Mouse (Mus musculus): ENCODE results near the gene Armc9. TPM values are rescaled to one million over a fixed set of nuclear protein-coding genes. Genes with fewer than 3 reads are reported as not detected.

The Armc9 gene
- polyA plus RNA-seq (2021; fragmentation: Nextera tagmentation) = 26.2 and 29.2 TPM in 2 replicates
- long read RNA-seq, experiment 1, full-length matches to known transcripts = 31 of 48 reads
- long read RNA-seq, experiment 1, partial matches to known transcripts = 4 of 48 reads
- long read RNA-seq, experiment 1, other reads (novel, unspliced or antisense) = 13 of 48 reads
- long read RNA-seq, experiment 2, full-length matches to known transcripts = 187 of 258 reads
- long read RNA-seq, experiment 2, partial matches to known transcripts = 17 of 258 reads
- long read RNA-seq, experiment 2, other reads (novel, unspliced or antisense) = 54 of 258 reads

GRCm38 (mm10) chr1:86154133-86154823, at the start of gene Armc9:
TSS of gene Armc9 (plus strand) at chr1:86154780.

DNA sequence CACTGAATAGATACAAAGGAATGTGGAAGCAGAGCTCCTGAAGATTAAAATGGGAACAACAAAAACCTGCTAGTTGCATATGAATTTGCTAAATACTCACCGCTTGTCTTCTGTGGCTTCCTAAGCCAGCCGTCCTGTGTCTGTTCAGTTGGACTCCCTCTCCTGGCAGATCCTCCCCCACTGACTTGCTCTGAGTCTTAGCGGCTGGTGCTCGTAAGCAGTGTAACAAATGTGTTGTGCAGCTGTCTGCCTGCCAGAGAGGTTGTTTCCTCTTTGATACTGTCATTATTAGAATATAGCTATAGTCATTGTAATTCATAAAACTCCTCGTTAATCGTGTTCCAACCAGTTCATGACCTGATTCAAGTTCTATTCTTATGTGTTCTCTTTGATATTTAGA, 42.8 kb upstream of the Armc9 start, which contains the start of gene Htr2b:
Htr2b (minus strand) TSS at position 192 of the 400 bp plus-strand sequence.

DNA sequence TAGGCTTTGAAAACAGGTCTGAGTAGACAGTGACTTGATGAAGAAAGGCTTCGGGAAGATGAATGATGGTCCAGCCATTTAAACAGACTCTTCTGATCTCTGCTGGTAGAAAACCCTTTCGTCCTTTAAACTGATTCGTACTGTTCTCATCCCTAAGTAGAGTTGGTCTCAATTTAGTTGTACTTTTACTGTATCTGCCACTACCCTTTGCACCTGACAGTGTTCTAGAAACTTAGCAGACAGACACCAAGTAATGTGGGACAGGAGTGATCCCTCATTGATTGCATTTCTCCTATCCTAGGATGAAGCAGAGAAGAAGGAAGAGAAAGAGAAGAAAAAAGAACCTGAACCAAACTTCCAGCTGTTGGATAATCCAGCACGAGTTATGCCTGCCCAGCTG, 21.2 kb upstream of the Armc9 start, which contains the start of gene Gm21972:
Gm21972 (plus strand) TSS at position 301 of the 400 bp plus-strand sequence.

GRCm38 (mm10) chr1:86302532-86302931, 148.0 kb downstream of the Armc9 start, which contains the start of gene B3gnt7:
TSS of gene B3gnt7 (plus strand) at chr1:86302832.

Other genes starting within 250 kb of the Armc9 start
- 4.4 and 5.0 TPM in 2 replicates for gene 4933407L21Rik, start 226.3 kb upstream of the Armc9 start, polyA plus RNA-seq (2021; fragmentation: Nextera tagmentation)
- 0.05 and 0.10 TPM in 2 replicates for gene Gpr55, start 193.8 kb upstream of the Armc9 start, polyA plus RNA-seq (2021; fragmentation: Nextera tagmentation)
- gene Spata3, start 138.0 kb upstream of the Armc9 start, polyA plus RNA-seq (2021; fragmentation: Nextera tagmentation) = 1.9 and 2.6 TPM in 2 replicates
- gene 2810459M11Rik, start 108.9 kb upstream of the Armc9 start, polyA plus RNA-seq (2021; fragmentation: Nextera tagmentation) = 5.7 and 7.9 TPM in 2 replicates
- gene Psmd1, start 90.4 kb upstream of the Armc9 start, polyA plus RNA-seq (2021; fragmentation: Nextera tagmentation) = 97.0 and 101 TPM in 2 replicates
- gene Htr2b, start 42.8 kb upstream of the Armc9 start, polyA plus RNA-seq (2021; fragmentation: Nextera tagmentation) = 0.06 TPM in 1 of 2 replicates, not detected in the other
- gene Gm21972, start 21.1 kb upstream of the Armc9 start, polyA plus RNA-seq (2021; fragmentation: Nextera tagmentation) = 0.35 and 0.90 TPM in 2 replicates
- 0.41 and 0.48 TPM in 2 replicates for gene B3gnt7, start 148.1 kb downstream of the Armc9 start, polyA plus RNA-seq (2021; fragmentation: Nextera tagmentation)
- 59.4 and 69.1 TPM in 2 replicates for gene Ncl, start 204.6 kb downstream of the Armc9 start, polyA plus RNA-seq (2021; fragmentation: Nextera tagmentation)